Mouse (Mus musculus): Measurements from ENCODE around the gene Zfp61.
"Not testable (repeated sequence)": the region's sequence is repeated elsewhere in the genome, so short reads cannot be mapped to it uniquely, and the experiment has no call there.

Gene Zfp61

GRCm38 (mm10) chr7:24297361-24298095 lies 3.5 kb downstream of the Zfp61 start:
- DNase-seq (ENCODE audit: inconsistent age in 2 of 2, low spot score in 1 of 2): no peak

GRCm38 (mm10) chr7:24296386-24296785 lies 4.6 kb downstream of the Zfp61 start:
- DNase-seq (ENCODE audit: inconsistent age in 2 of 2, low spot score in 1 of 2): no peak

GRCm38 (mm10) chr7:24295376-24295775 lies 5.7 kb downstream of the Zfp61 start:
- DNase-seq (ENCODE audit: inconsistent age in 2 of 2, low spot score in 1 of 2): no peak

- no peak for DNase-seq (ENCODE audit: inconsistent age in 2 of 2, low spot score in 1 of 2)
Observed at GRCm38 (mm10) chr7:24294763-24295162, 6.3 kb downstream of the Zfp61 start.

GRCm38 (mm10) chr7:24293061-24293851 lies 7.8 kb downstream of the Zfp61 start:
- no peak for DNase-seq (ENCODE audit: inconsistent age in 2 of 2, low spot score in 1 of 2)

GRCm38 (mm10) chr7:24291387-24292090 lies 9.5 kb downstream of the Zfp61 start:
- DNase-seq (ENCODE audit: inconsistent age in 2 of 2, low spot score in 1 of 2): no peak

- DNase-seq (ENCODE audit: inconsistent age in 2 of 2, low spot score in 1 of 2): no peak
Observed at GRCm38 (mm10) chr7:24290106-24290693, 10.8 kb downstream of the Zfp61 start.

- no peak for DNase-seq (ENCODE audit: inconsistent age in 2 of 2, low spot score in 1 of 2)
Observed at GRCm38 (mm10) chr7:24288512-24288911, 12.5 kb downstream of the Zfp61 start.

- DNase-seq (ENCODE audit: inconsistent age in 2 of 2, low spot score in 1 of 2): no peak
Observed at GRCm38 (mm10) chr7:24287670-24288069, 13.4 kb downstream of the Zfp61 start.

- no peak for DNase-seq (ENCODE audit: inconsistent age in 2 of 2, low spot score in 1 of 2)
Observed at GRCm38 (mm10) chr7:24286916-24287315, 14.1 kb downstream of the Zfp61 start.

GRCm38 (mm10) chr7:24286090-24286489 lies 14.9 kb downstream of the Zfp61 start:
- DNase-seq (ENCODE audit: inconsistent age in 2 of 2, low spot score in 1 of 2): no peak

GRCm38 (mm10) chr7:24280858-24281145 lies 20.2 kb downstream of the Zfp61 start:
- no peak for DNase-seq (ENCODE audit: inconsistent age in 2 of 2, low spot score in 1 of 2)

GRCm38 (mm10) chr7:24280031-24280857 lies 20.8 kb downstream of the Zfp61 start:
- DNase-seq (ENCODE audit: inconsistent age in 2 of 2, low spot score in 1 of 2): no peak

- DNase-seq (ENCODE audit: inconsistent age in 2 of 2, low spot score in 1 of 2): not testable (repeated sequence)
Observed at GRCm38 (mm10) chr7:24278771-24279170, 22.3 kb downstream of the Zfp61 start.

- no peak for DNase-seq (ENCODE audit: inconsistent age in 2 of 2, low spot score in 1 of 2)
Observed at GRCm38 (mm10) chr7:24274456-24274855, 26.6 kb downstream of the Zfp61 start.

- no peak for DNase-seq (ENCODE audit: inconsistent age in 2 of 2, low spot score in 1 of 2)
Observed at GRCm38 (mm10) chr7:24271191-24271590, 29.8 kb downstream of the Zfp61 start.

GRCm38 (mm10) chr7:24270288-24270672 lies 30.8 kb downstream of the Zfp61 start, which contains the start of gene Zfp93:
TSS of gene Zfp93 (plus strand) at chr7:24270420.
- DNase-seq (ENCODE audit: inconsistent age in 2 of 2, low spot score in 1 of 2): peak; percentile 85 to 93

GRCm38 (mm10) chr7:24269667-24270287 lies 31.3 kb downstream of the Zfp61 start:
- DNase-seq (ENCODE audit: inconsistent age in 2 of 2, low spot score in 1 of 2): no peak

- no peak for DNase-seq (ENCODE audit: inconsistent age in 2 of 2, low spot score in 1 of 2)
Observed at GRCm38 (mm10) chr7:24269256-24269655, 31.8 kb downstream of the Zfp61 start.

All from adrenal gland, adult (tissue).